Mouse (Mus musculus): ENCODE results near the gene Zfp28. TPM values are rescaled to one million over a fixed set of nuclear protein-coding genes. Genes with fewer than 3 reads are reported as not detected.
"Not testable (repeated sequence)": the region's sequence is repeated elsewhere in the genome, so short reads cannot be mapped to it uniquely, and the experiment has no call there.

The Zfp28 gene
- polyA plus RNA-seq, 1 experiment from 2014 or later = 10.8 TPM

- not testable (repeated sequence) for H3K36me3 ChIP-seq (replicated peaks); H3K27ac ChIP-seq (replicated peaks); H3K4me1 ChIP-seq; H3K4me3 ChIP-seq; H3K9me3 ChIP-seq; H3K27me3 ChIP-seq (replicated peaks; ENCODE audit: low read depth, poor library complexity, severe bottlenecking); DNase-seq (ENCODE audit: low spot score)
- 83% methylated on average over 5 of the region's 5 CpGs for WGBS
Observed at GRCm38 (mm10) chr7:6368146-6368545, 14.9 kb upstream of the Zfp28 start.

GRCm38 (mm10) chr7:6369460-6369859 lies 13.6 kb upstream of the Zfp28 start:
- Histone ChIP-seq H3K27ac (replicated peaks) (no peak overlapping the region), H3K9me3 (no peaks in the 10 kb centered on the region), H3K4me1 (no peaks in the 10 kb centered on the region), H3K4me3 (no peak overlapping the region), H3K27me3 (replicated peaks; ENCODE audit: low read depth, poor library complexity, severe bottlenecking) (no peaks in the 10 kb centered on the region), H3K36me3 (replicated peaks) (no peaks in the 10 kb centered on the region)
- WGBS = 89% methylated on average over 3 of the region's 3 CpGs
- no peak for DNase-seq (ENCODE audit: low spot score)

- WGBS = 92% methylated on average over 3 of the region's 3 CpGs
- no peak for DNase-seq (ENCODE audit: low spot score)
- no peaks in the 10 kb centered on the region for H3K9me3 ChIP-seq
- H3K36me3 ChIP-seq (replicated peaks) = no peaks in the 10 kb centered on the region
- H3K4me3 ChIP-seq = no peak overlapping the region
- H3K27me3 ChIP-seq (replicated peaks; ENCODE audit: low read depth, poor library complexity, severe bottlenecking) = no peaks in the 10 kb centered on the region
- no peaks in the 10 kb centered on the region for H3K4me1 ChIP-seq
- H3K27ac ChIP-seq (replicated peaks) = no peak overlapping the region
Observed at GRCm38 (mm10) chr7:6372993-6373392, 10.1 kb upstream of the Zfp28 start.

GRCm38 (mm10) chr7:6378441-6378840 lies 4.7 kb upstream of the Zfp28 start:
- Histone ChIP-seq H3K27ac (replicated peaks) (no peak overlapping the region), H3K4me1 (peaks cover 10% of the 10 kb centered on the region), H3K4me3 (no peak overlapping the region), H3K27me3 (replicated peaks; ENCODE audit: low read depth, poor library complexity, severe bottlenecking) (no peaks in the 10 kb centered on the region), H3K36me3 (replicated peaks) (no peaks in the 10 kb centered on the region), H3K9me3 (no peaks in the 10 kb centered on the region)
- 89% methylated on average over 8 of the region's 8 CpGs for WGBS
- DNase-seq (ENCODE audit: low spot score) = no peak

- no peak overlapping the region for H3K4me3 ChIP-seq
- no peaks in the 10 kb centered on the region for H3K27me3 ChIP-seq (replicated peaks; ENCODE audit: low read depth, poor library complexity, severe bottlenecking)
- WGBS = 73% methylated on average over 2 of the region's 2 CpGs
- no peak for DNase-seq (ENCODE audit: low spot score)
- H3K9me3 ChIP-seq = no peaks in the 10 kb centered on the region
- H3K4me1 ChIP-seq = peaks cover 15% of the 10 kb centered on the region
- H3K27ac ChIP-seq (replicated peaks) = no peak overlapping the region
- no peaks in the 10 kb centered on the region for H3K36me3 ChIP-seq (replicated peaks)
Observed at GRCm38 (mm10) chr7:6381431-6381830, 1.7 kb upstream of the Zfp28 start.

GRCm38 (mm10) chr7:6384011-6384410 lies 916 bp downstream of the Zfp28 start:
- no peaks in the 10 kb centered on the region for H3K27me3 ChIP-seq (replicated peaks; ENCODE audit: low read depth, poor library complexity, severe bottlenecking)
- H3K9me3 ChIP-seq = no peaks in the 10 kb centered on the region
- WGBS = 74% methylated on average over 8 of the region's 8 CpGs
- DNase-seq (ENCODE audit: low spot score) = no peak
- H3K27ac ChIP-seq (replicated peaks) = no peak overlapping the region
- H3K4me3 ChIP-seq = peak overlapping the region; percentile 72
- H3K4me1 ChIP-seq = peaks cover 15% of the 10 kb centered on the region
- peaks cover 13% of the 10 kb centered on the region for H3K36me3 ChIP-seq (replicated peaks)

GRCm38 (mm10) chr7:6386995-6387394 lies 3.9 kb downstream of the Zfp28 start:
- no peak overlapping the region for H3K4me3 ChIP-seq
- no peaks in the 10 kb centered on the region for H3K27me3 ChIP-seq (replicated peaks; ENCODE audit: low read depth, poor library complexity, severe bottlenecking)
- no peak overlapping the region for H3K27ac ChIP-seq (replicated peaks)
- no peak for DNase-seq (ENCODE audit: low spot score)
- H3K9me3 ChIP-seq = no peaks in the 10 kb centered on the region
- peaks cover 14% of the 10 kb centered on the region for H3K4me1 ChIP-seq
- H3K36me3 ChIP-seq (replicated peaks) = peaks cover 42% of the 10 kb centered on the region
- 95% methylated on average over 8 of the region's 8 CpGs for WGBS

GRCm38 (mm10) chr7:6388971-6389370 lies 5.9 kb downstream of the Zfp28 start:
- Histone ChIP-seq H3K9me3 (no peaks in the 10 kb centered on the region; the same call in 1 of the 2 replicates), H3K4me3 (no peak overlapping the region), H3K27ac (replicated peaks) (no peak overlapping the region), H3K36me3 (replicated peaks) (peaks cover 62% of the 10 kb centered on the region), H3K27me3 (replicated peaks; ENCODE audit: low read depth, poor library complexity, severe bottlenecking) (no peaks in the 10 kb centered on the region), H3K4me1 (0 out of 2 replicates have a peak, but pooled peaks cover under 1% of the 10 kb centered on the region)
- WGBS = 87% methylated on average over 5 of the region's 5 CpGs
- DNase-seq (ENCODE audit: low spot score) = no peak

- Histone ChIP-seq H3K27me3 (replicated peaks; ENCODE audit: low read depth, poor library complexity, severe bottlenecking) (no peaks in the 10 kb centered on the region), H3K9me3 (no peaks in the 10 kb centered on the region; the same call in 1 of the 2 replicates), H3K27ac (replicated peaks) (no peak overlapping the region), H3K36me3 (replicated peaks) (peaks cover 66% of the 10 kb centered on the region), H3K4me3 (no peak overlapping the region), H3K4me1 (no peaks in the 10 kb centered on the region)
- 71% methylated on average over 5 of the region's 5 CpGs for WGBS
- no peak for DNase-seq (ENCODE audit: low spot score)
Observed at GRCm38 (mm10) chr7:6389449-6389848, 6.4 kb downstream of the Zfp28 start.

GRCm38 (mm10) chr7:6397996-6398975 lies 15.2 kb downstream of the Zfp28 start, which contains the start of gene Smim17:
Smim17 (plus strand) TSS chr7:6398715.
- Histone ChIP-seq H3K4me3 (peak within 1 kb of the TSS; percentile 58), H3K27me3 (replicated peaks; ENCODE audit: low read depth, poor library complexity, severe bottlenecking) (no peaks in the 10 kb centered on the region), H3K27ac (replicated peaks) (0 out of 2 replicates have a peak within 1 kb of the TSS, but pooled peaks have one; percentile 40), H3K36me3 (replicated peaks) (peaks cover 29% of the 10 kb centered on the region), H3K4me1 (peaks cover 5% of the 10 kb centered on the region), H3K9me3 (no peaks in the 10 kb centered on the region)
- WGBS = 26% methylated on average over 25 of the region's 25 CpGs
- DNase-seq (ENCODE audit: low spot score) = peak; percentile 50

- Histone ChIP-seq H3K4me1 (no peaks in the 10 kb centered on the region), H3K27me3 (replicated peaks; ENCODE audit: low read depth, poor library complexity, severe bottlenecking) (no peaks in the 10 kb centered on the region), H3K27ac (replicated peaks) (no peak within 1 kb of the TSS), H3K9me3 (no peaks in the 10 kb centered on the region), H3K4me3 (no peak within 1 kb of the TSS), H3K36me3 (replicated peaks) (no peaks in the 10 kb centered on the region)
- DNase-seq (ENCODE audit: low spot score) = peak; percentile 93
- WGBS = 3% methylated on average over 17 of the region's 17 CpGs
Observed at GRCm38 (mm10) chr7:6410043-6410442, 26.9 kb downstream of the Zfp28 start, which contains the start of gene Gm20715. Gm20715 (plus strand) TSS chr7:6410277.

GRCm38 (mm10) chr7:6414626-6415441 lies 31.7 kb downstream of the Zfp28 start:
- Histone ChIP-seq H3K36me3 (replicated peaks) (no peaks in the 10 kb centered on the region), H3K9me3 (no peaks in the 10 kb centered on the region), H3K4me1 (no peaks in the 10 kb centered on the region), H3K27me3 (replicated peaks; ENCODE audit: low read depth, poor library complexity, severe bottlenecking) (no peaks in the 10 kb centered on the region), H3K4me3 (peak overlapping the region; percentile 28), H3K27ac (replicated peaks) (no peak overlapping the region)
- 7% methylated on average over 21 of the region's 22 CpGs for WGBS
- DNase-seq (ENCODE audit: low spot score) = no peak

All from embryonic facial prominence, embryonic 10.5 days (tissue).